Mouse (Mus musculus): ENCODE results near the gene Mif.

Mif gene

DNA sequence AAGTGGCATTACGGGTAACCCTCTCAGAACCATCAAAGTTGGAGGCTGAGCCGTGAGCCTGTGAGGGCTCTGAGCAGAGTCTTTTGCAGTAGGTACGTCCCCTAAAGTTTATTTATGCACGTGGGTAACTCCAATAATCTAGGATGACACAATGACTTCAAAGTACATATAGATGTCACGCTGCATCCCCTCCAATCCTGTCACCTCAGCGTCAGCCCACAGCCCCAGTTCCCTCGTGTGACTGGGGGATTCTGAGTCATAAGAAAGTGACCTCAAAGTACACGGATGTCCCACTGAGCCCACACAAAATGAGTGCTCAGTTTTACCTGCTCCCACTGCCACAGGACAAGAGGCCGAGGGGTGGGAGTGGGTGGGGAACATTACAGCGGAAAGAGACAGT, 20.9 kb downstream of the Mif start:
- no peak for DNase-seq (ENCODE audit: low spot score in 2 of 2)

GRCm38 (mm10) chr10:75837248-75837759, 22.7 kb downstream of the Mif start, which contains the start of gene Gstt2:
Gene Gstt2 (minus strand): TSS chr10:75837424.
- peak; percentile 86 for DNase-seq (ENCODE audit: low spot score in 2 of 2)

DNA sequence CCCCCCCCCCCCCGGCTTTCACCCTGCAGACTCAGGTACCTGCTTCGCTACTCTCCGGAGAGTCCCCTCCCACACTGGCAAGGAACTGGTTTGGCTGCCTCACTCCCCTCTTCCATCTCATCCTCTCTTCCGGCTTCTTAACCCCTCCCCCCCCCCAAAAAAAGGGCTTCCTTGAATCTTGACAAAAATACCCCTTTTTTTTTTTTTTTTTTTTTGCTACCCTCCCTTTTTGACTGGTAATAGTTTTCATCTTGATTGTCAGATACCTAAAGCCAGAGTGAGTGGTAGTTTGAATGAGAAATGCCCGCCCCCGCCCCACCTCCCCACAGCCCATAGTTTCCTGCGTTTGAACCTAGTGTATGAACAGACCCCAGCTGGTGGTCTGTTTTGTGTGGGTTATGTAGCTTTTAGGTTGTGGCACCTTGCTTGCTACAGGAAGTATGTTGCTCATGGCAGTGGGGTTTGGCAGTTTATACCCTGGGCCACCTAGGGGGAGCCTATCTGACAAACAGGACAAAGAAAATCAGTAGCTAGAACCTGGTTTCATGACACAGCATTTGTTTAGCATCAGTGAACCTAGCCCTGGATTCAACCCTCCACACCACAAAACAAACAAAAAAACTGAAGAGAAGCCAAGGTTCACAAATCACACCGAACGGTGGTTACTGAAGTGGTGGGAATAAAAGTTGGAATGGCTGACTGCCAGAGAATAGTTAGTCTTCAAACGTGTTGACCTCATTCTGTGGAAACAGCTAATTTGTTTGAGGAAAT, 24.1 kb downstream of the Mif start:
- DNase-seq (ENCODE audit: low spot score in 2 of 2), result peak; percentile 77 to 84

DNA sequence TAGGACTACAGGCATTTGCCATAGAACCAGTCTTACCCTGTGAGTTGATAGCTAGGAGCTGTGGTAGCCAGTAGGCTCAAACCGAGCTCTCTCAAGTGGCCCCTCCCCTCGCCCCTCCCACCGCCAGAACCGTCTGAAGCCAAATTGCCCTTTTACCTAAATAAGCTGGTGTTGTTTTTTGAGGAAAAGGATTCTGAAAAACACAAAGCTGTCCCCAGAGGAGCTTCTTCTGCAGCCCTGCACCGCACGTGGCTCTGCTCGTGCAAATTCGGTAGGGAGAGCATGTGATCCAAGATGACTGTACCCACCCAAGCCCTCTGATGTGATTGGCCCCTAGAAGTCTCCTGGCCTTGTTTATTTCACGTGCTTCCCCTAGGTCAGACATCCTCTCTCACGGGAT, 24.7 kb downstream of the Mif start:
- DNase-seq (ENCODE audit: low spot score in 2 of 2), result peak; percentile 60 to 61

DNA sequence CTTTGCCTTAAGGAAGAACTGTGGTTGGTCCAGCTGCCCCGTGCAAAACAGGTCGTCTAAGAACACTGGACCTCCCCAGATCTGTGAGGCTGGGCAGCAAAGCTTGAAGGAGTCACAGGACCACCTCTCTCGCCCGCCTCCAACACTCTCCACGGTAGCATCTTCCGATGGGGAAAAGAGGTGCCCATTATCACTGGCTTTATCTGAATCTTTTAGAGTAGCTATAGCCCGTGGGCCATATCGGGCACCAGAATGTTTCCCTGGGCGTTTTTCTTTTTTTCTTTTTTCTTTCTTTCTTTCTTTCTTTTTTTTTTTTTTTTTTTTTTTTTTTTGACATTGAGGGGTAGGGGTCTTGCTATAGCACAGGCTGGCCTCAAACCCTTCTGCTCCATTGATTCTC, 25.3 kb downstream of the Mif start:
- DNase-seq (ENCODE audit: low spot score in 2 of 2), result no peak

DNA sequence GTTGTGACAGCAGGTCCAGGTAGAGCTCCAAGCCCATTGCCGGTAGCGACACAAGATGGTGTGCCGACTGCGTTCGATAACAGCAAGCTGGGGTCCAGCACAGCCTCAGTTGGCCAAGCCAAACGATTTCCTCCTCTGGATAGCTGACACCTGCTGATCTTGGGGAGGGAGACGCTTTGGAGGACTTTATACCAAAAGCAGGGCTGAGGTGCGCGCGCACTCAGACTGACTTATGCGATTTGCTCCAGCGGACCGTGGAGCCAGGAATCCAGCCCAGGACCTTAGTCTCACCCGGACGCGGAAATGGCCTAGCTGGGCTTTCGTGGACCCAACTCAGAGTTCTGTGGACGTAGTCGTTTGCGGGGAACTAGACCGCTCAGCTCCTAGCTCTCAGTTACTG, 25.8 kb downstream of the Mif start:
- DNase-seq (ENCODE audit: low spot score in 2 of 2), result peak; percentile 67 to 75

DNA sequence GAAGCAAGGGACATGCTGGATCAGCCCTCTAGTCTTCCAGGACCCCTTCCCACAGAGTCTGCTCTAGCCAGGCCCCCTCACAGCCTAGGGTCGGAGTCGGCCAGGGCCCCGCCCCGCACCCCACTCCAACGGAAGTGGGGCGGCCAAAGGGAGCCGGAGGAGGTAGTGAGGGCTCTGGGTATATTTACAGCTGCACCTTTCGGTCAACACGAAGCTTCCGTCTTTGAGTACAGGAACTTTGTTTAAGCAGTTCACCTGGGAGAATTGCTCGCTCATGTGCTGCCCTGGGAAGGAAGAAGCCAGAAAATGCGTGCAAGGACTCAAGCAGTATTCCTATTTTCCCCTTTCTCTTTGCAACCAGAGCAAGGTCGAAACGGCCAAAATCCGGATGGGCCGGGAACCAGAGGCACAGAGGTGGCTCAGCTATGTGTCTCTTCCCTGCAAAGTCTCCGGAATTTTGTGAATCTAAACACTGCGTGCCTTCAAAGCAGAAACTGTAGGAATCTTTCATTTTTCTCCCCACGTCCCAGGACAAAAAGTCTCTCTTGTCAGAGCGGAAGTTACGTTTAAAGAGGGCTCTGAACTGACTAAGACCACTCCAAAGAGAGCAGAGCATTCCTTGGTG, 26.5 kb downstream of the Mif start:
- DNase-seq (ENCODE audit: low spot score in 2 of 2), result peak in 1 of 2 experiments; percentile 33

- DNase-seq (ENCODE audit: low spot score in 2 of 2), result peak; percentile 51 to 74
These were observed 27.7 kb downstream of the Mif start for GRCm38 (mm10) chr10:75832272-75832895.

DNA sequence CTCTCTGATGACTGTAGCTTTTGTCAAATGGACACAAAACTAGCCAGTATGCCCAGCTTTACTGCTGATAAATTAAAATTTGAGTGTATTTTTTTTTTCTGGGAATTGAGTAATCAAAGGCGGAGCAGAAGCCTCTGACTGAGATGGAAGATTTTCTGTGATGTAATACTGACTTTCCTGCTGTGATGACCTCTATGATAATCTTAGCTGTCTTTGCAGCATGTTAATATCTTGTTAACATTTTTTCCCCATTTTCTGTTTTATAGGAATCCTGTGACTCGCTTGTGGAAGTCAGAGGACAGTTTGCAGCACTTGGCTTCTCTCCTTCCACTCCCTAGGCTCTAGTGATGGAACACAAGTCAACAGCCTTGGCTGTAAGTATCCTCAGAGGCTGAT, 29.8 kb downstream of the Mif start:
- DNase-seq (ENCODE audit: low spot score in 2 of 2), result no peak

- no peak for DNase-seq (ENCODE audit: low spot score in 2 of 2)
These were observed 30.3 kb downstream of the Mif start for GRCm38 (mm10) chr10:75829529-75830274.

- no peak for DNase-seq (ENCODE audit: low spot score in 2 of 2)
These were observed 31.5 kb downstream of the Mif start for GRCm38 (mm10) chr10:75828500-75828931.

GRCm38 (mm10) chr10:75827668-75828360, 32.2 kb downstream of the Mif start:
- no peak for DNase-seq (ENCODE audit: low spot score in 2 of 2)

DNA sequence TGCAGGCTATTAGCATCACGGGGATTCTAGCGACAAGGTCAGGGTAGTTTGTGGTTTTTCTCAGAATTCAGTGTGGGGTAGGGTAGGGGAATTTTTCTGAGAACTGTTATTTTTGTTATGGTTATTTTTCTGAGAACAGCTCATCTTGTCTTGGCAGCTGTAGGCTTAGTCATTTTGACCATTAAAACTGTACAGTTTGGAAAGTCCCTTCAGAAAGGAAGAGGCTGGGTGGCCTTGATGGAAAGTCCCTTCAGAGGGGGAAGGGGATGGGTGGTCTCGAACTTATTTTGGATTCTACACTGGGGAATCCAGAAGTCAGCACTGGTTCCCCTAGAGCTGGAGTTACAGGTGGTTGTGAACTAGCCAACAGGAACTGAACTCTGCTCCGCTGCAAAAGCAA, 35.5 kb downstream of the Mif start:
- no peak for DNase-seq (ENCODE audit: low spot score in 2 of 2)

DNA sequence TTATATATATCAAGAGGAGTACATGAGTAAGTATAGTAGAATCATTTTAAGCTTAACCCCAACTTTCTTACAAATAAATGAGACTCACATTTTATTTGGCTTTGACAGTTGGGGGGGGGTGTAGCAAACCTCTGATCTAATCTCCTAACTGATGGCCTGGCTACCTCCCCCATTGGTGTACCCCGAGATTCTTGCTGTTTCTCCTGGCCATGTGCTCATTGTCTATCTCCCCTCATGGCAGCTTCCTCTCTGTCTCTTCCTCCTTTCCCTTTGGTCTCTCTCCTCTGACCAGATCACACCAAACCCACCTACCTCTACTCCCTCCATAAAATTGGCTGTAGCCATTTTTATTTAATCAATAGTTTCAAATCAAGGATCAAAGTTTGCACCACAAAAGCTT, 36.3 kb downstream of the Mif start:
- no peak for DNase-seq (ENCODE audit: low spot score in 2 of 2)

DNA sequence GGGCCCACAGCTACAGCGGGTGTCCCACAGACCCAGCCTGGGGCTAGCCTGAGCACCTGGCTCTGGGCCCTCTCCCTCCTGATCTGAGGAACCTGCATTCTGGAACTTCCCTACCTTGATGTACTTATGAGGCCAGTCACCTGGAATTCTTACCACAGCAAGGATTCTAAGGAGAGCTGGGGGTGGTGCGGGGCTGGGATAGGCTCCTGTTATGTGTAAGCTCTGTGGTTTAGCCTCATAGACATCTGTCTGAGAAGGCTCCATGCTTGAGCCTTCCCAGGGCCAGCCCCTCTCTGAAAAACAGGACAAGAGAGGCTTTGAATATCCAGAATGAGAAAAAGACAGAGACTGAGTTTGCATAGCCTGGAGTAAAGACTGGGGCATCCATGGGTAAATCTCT, 37.6 kb downstream of the Mif start, which contains the start of gene Gstt4:
Gstt4 (minus strand) TSS at position 101 of the 400 bp plus-strand sequence.
- DNase-seq (ENCODE audit: low spot score in 2 of 2), result no peak

- DNase-seq (ENCODE audit: low spot score in 2 of 2), result no peak
These were observed 40.2 kb downstream of the Mif start for GRCm38 (mm10) chr10:75819882-75820281.

- DNase-seq (ENCODE audit: low spot score in 2 of 2), result no peak
These were observed 41.4 kb downstream of the Mif start for GRCm38 (mm10) chr10:75818641-75819040.
